Mouse (Mus musculus): ENCODE measurements at regions not wholly inside any gene's neighbourhood (a gene's known extent, or its start where the extent isn't known, plus 50 kb on each side); places are given as distances from the start of the nearest gene placed in this dataset.

DNA sequence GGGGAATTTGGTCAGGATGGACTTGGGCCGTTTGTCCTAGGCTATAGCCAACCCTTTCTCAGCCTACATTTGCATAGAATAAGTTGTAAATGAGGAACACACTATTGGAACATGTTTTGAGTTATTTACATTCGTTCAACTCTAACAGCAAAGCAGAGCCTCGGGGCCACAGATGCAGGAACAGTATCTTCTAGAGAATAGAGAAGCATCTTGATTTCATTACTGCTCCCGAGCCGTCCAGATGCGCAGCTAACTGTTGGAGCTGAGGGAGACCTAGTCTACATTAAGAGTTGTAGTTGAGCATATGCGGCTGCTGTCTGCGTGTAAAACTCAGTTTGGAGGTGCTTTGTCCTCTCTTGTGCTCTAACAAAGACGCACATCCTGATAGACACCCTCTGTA lies 124.6 kb upstream of the Sesn3 start:
- no peaks in the 10 kb centered on the region for H3K4me1 ChIP-seq (replicated peaks; ENCODE audit: control insufficient read depth in 2 of 2, insufficient read depth in 2 of 2, low read length in 1 of 2)
- DNase-seq (ENCODE audit: low read depth in 3 of 3, low spot score in 3 of 3) (no peak), ATAC-seq (ENCODE audit: insufficient read depth) (no peak)
- TF ChIP-seq CTCF (IDR thresholded peaks at IDR 0.05; ENCODE audit: low read depth) (no peak), EP300 (IDR thresholded peaks at IDR 0.05; ENCODE audit: low read depth) (no peak)
- H3K4me3 ChIP-seq (ENCODE audit: insufficient read depth in 1 of 2, low read depth in 2 of 2, low read length in 2 of 2) = no peak overlapping the region
- no peak overlapping the region for H3K4me2 ChIP-seq (ENCODE audit: low read depth)
- H3K36me3 ChIP-seq (replicated peaks; ENCODE audit: control insufficient read depth, insufficient read depth, low read depth) = no peaks in the 10 kb centered on the region
- 59% methylated on average over 9 of the region's 9 CpGs for WGBS (ENCODE audit: insufficient replicate concordance)
- H3K9me3 ChIP-seq (ENCODE audit: control insufficient read depth, low read length) = no peaks in the 10 kb centered on the region
- no peak overlapping the region for H3K27ac ChIP-seq
- no peak overlapping the region for H3K9ac ChIP-seq (replicated peaks)
- no peaks in the 10 kb centered on the region for H3K27me3 ChIP-seq (ENCODE audit: control insufficient read depth, insufficient read depth, low read length)

DNA sequence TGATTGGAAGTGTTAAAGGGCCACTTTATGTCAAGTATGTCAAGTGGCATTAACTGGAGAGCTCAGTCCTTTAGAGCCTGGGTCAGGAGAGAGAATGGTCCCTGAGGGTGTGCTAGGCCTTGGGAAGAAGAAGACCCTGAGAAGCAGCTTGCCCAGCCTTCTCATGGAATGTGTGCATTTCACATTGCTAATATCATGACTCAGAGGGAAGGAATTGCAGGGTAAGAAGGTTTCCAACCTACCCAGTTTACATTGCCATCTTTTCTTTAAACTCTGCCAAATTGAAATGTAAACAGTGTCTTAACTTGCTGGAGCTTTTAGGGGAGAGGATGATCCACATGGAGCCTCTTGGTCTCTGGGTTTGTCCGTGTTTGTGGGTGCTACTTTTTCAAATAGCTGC lies 117.9 kb upstream of the Sesn3 start:
- TF ChIP-seq EP300 (IDR thresholded peaks at IDR 0.05; ENCODE audit: low read depth) = no peak
- TF ChIP-seq CTCF (IDR thresholded peaks at IDR 0.05; ENCODE audit: low read depth) = no peak
- no peak for ATAC-seq (ENCODE audit: insufficient read depth)
- WGBS (ENCODE audit: insufficient replicate concordance) = 33% methylated on average over 1 of the region's 1 CpGs

DNA sequence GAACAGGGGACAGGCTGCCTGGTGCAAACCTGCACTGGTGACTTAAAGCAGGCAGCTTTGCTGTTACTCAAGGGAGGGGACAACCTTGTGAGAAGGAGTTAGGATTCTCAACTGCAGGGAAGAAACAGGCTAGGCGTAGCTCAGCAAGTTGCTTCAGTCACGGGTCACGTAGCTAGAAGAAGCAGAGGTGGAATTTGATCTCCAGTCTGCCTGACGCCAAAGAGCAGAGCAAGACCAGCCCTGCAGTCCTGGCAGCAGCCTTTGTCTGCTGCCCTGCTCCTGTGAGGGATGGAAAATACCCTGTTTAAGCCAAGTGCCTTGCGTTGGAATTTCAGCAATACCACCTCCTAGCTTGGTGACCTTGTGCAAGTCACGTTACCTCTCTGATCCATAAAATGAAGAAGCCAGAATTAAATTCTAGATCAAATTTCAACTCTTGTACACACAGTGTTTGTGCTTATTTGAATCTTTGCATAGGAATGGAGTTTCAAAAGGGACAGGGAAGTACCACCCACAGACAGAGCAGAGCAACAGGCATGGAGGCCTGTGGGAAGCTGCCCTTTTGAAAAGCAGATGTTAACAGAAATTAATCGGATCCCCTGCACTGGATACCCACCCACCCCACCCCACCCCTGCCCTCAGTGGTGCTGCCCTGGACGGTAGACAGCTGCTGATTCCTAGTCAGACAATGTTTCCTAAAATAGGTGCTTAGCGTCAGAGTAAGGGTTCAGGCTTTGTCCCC lies 116.6 kb upstream of the Sesn3 start:
- no peaks in the 10 kb centered on the region for H3K27me3 ChIP-seq (ENCODE audit: control insufficient read depth, insufficient read depth, low read length)
- H3K4me1 ChIP-seq (replicated peaks; ENCODE audit: control insufficient read depth in 2 of 2, insufficient read depth in 2 of 2, low read length in 1 of 2) = no peaks in the 10 kb centered on the region
- no peak overlapping the region for H3K4me2 ChIP-seq (ENCODE audit: low read depth)
- no peaks in the 10 kb centered on the region for H3K9me3 ChIP-seq (ENCODE audit: control insufficient read depth, low read length)
- no peak for DNase-seq (ENCODE audit: low read depth in 3 of 3, low spot score in 3 of 3)
- no peak overlapping the region for H3K27ac ChIP-seq
- no peak overlapping the region for H3K4me3 ChIP-seq (ENCODE audit: insufficient read depth in 1 of 2, low read depth in 2 of 2, low read length in 2 of 2)
- ATAC-seq (ENCODE audit: insufficient read depth) = no peak
- TF ChIP-seq EP300 (IDR thresholded peaks at IDR 0.05; ENCODE audit: low read depth) (no peak), CTCF (IDR thresholded peaks at IDR 0.05; ENCODE audit: low read depth) (no peak)
- no peak overlapping the region for H3K9ac ChIP-seq (replicated peaks)
- 47% methylated on average over 9 of the region's 9 CpGs for WGBS (ENCODE audit: insufficient replicate concordance)
- no peaks in the 10 kb centered on the region for H3K36me3 ChIP-seq (replicated peaks; ENCODE audit: control insufficient read depth, insufficient read depth, low read depth)

More for the DNA sequence above, 117.9 kb upstream of the Sesn3 start:
- Histone ChIP-seq H3K4me2 (ENCODE audit: low read depth) (no peak overlapping the region), H3K27me3 (ENCODE audit: control insufficient read depth, insufficient read depth, low read length) (no peaks in the 10 kb centered on the region), H3K4me3 (ENCODE audit: insufficient read depth in 1 of 2, low read depth in 2 of 2, low read length in 2 of 2) (no peak overlapping the region), H3K36me3 (replicated peaks; ENCODE audit: control insufficient read depth, insufficient read depth, low read depth) (no peaks in the 10 kb centered on the region), H3K27ac (no peak overlapping the region), H3K4me1 (replicated peaks; ENCODE audit: control insufficient read depth in 2 of 2, insufficient read depth in 2 of 2, low read length in 1 of 2) (no peaks in the 10 kb centered on the region), H3K9me3 (ENCODE audit: control insufficient read depth, low read length) (no peaks in the 10 kb centered on the region), H3K9ac (replicated peaks) (no peak overlapping the region)
- DNase-seq (ENCODE audit: low read depth in 3 of 3, low spot score in 3 of 3) = no peak

DNA sequence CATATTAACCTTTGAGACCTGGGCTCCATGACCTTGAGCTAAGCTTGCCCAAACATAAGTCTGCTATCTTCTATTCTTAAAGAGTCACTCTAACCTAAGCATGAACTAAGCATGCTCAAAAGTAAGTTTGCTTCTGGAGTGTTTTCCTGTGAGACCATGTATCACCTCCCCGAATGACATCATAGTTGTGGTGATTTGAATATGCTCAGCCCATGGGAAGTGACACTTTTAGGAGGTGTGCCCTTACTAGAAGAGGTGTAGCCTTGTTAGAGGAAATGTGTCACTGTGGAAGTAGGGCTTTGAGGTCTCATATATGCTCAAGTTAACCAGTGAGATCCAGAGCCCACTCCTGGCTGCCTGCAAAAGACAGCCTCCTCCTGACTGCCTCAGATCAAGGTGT lies 114.7 kb upstream of the Sesn3 start:
- DNase-seq (ENCODE audit: low read depth in 3 of 3, low spot score in 3 of 3) = no peak
- H3K27me3 ChIP-seq (ENCODE audit: control insufficient read depth, insufficient read depth, low read length) = no peaks in the 10 kb centered on the region
- WGBS (ENCODE audit: insufficient replicate concordance) = 50% methylated on average over 1 of the region's 1 CpGs
- no peaks in the 10 kb centered on the region for H3K9me3 ChIP-seq (ENCODE audit: control insufficient read depth, low read length)
- ATAC-seq (ENCODE audit: insufficient read depth) = no peak
- H3K4me3 ChIP-seq (ENCODE audit: insufficient read depth in 1 of 2, low read depth in 2 of 2, low read length in 2 of 2) = no peak overlapping the region
- no peaks in the 10 kb centered on the region for H3K36me3 ChIP-seq (replicated peaks; ENCODE audit: control insufficient read depth, insufficient read depth, low read depth)
- no peak overlapping the region for H3K9ac ChIP-seq (replicated peaks)
- no peaks in the 10 kb centered on the region for H3K4me1 ChIP-seq (replicated peaks; ENCODE audit: control insufficient read depth in 2 of 2, insufficient read depth in 2 of 2, low read length in 1 of 2)
- H3K4me2 ChIP-seq (ENCODE audit: low read depth) = no peak overlapping the region
- no peak overlapping the region for H3K27ac ChIP-seq
- no peak for TF ChIP-seq CTCF (IDR thresholded peaks at IDR 0.05; ENCODE audit: low read depth)
- TF ChIP-seq EP300 (IDR thresholded peaks at IDR 0.05; ENCODE audit: low read depth) = no peak

DNA sequence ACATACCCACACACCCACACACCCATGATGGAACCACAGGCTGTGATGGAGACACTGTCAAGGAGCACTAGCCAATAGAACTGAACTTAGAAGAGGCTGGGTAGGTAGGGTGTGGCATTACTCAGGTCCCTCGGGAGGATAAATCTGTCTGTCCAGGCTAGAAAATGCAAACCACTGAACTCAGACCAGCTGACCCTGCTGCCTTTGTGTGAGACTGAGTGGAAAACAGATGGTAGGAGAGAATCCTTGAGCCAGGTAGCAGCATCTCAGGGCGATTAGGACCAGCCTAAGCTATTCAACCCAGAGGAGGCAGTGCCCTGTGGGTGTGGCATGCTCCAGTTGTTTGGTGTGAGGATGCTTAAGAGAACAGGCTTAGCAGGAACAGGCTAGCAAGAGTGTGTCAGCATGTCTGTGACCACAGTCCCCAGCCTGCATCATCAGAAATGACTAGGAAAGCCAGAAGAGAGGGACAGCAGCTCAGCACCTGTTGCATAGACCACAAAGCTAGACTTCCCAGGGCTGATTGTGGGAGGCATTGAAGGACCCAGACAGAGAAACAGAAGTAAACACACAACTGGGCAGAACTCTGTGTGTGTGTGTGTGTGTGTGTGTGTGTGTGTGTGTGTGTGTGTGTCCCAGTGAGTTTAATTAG lies 103.2 kb upstream of the Sesn3 start:
- ATAC-seq (ENCODE audit: insufficient read depth) = no peak

More for the DNA sequence above, 103.2 kb upstream of the Sesn3 start:
- no peaks in the 10 kb centered on the region for H3K9me3 ChIP-seq (ENCODE audit: control insufficient read depth, low read length)
- no peak for TF ChIP-seq EP300 (IDR thresholded peaks at IDR 0.05; ENCODE audit: low read depth)
- TF ChIP-seq CTCF (IDR thresholded peaks at IDR 0.05; ENCODE audit: low read depth) = no peak
- H3K27ac ChIP-seq = no peak overlapping the region
- H3K27me3 ChIP-seq (ENCODE audit: control insufficient read depth, insufficient read depth, low read length) = no peaks in the 10 kb centered on the region
- DNase-seq (ENCODE audit: low read depth in 3 of 3, low spot score in 3 of 3) = no peak
- no peak overlapping the region for H3K4me3 ChIP-seq (ENCODE audit: insufficient read depth in 1 of 2, low read depth in 2 of 2, low read length in 2 of 2)
- WGBS (ENCODE audit: insufficient replicate concordance) = 29% methylated on average over 2 of the region's 2 CpGs
- no peak overlapping the region for H3K4me2 ChIP-seq (ENCODE audit: low read depth)
- H3K9ac ChIP-seq (replicated peaks) = no peak overlapping the region
- no peaks in the 10 kb centered on the region for H3K36me3 ChIP-seq (replicated peaks; ENCODE audit: control insufficient read depth, insufficient read depth, low read depth)
- H3K4me1 ChIP-seq (replicated peaks; ENCODE audit: control insufficient read depth in 2 of 2, insufficient read depth in 2 of 2, low read length in 1 of 2) = peaks cover 0 to 6% of the 10 kb centered on the region in 2 experiments; a peak in 2 of 4 replicates

Data from liver, embryonic 14.5 days (tissue).